Mouse (Mus musculus): Measurements from ENCODE around the gene Whrn.

Gene Whrn

DNA sequence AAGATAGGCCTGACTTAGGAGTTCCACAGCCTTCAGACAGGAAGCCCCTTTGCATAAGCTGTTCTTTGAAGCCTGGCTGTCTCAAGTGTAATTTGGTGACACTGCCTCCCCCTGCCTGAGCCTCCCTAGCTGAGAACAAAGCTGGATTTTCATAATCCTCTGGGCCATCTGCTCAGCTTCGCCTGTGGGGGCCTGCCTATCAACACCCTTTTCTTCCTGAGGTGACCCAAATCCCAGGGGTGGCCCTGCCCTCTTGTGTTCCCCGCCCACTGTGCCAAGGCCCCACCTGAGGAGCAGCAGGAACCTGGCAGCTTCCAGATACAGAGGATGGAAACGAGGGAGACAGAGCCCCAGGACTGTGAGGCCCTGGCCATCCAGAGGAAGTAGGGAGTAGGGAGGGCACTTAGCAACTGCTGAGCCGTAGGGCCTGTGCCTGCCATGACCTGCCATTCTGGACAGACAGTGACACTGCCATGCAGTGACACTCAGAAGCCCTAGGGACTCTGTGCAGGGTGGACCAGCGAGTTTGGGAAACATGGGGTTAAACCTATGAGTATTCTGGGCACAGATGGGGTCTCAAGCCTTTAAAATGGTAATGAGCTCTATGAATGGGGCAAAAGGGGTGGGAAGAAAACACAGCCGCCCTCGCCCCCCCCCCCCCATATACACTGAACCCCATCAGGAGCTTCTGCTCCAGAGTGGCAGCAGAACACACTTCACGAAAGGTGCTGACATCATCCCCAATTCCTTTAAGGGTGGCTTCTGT lies 106.5 kb downstream of the Whrn start:
- in situ Hi-C loops (cut with MboI, MseI) = loop anchor here (25.0 kb wide), 1 partner anchor 902 kb away; the partner anchor contains the start of gene Bspry

DNA sequence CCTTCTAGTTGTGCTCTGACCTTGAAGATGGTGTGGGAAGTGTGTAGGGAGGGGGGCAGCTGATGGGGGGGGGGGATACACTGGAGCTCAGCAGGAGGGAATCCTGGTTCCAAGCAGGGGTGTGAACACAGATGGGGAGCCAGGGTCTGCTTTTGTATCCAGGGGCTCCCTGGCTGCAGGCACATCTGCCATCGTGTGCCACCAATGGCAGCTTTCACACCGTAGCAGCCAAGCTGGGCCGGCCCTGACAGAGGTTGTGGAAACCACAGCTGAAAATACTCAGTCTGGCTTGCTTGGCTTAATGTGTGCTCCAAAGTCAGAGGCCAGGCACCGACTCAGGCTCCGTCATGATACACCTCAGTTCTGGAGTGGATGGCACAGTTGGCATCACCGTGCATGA lies 107.8 kb downstream of the Whrn start:
- in situ Hi-C loops (cut with MboI, MseI) = loop anchor here (25.0 kb wide), 1 partner anchor 901 kb away; the partner anchor contains the start of gene Bspry

DNA sequence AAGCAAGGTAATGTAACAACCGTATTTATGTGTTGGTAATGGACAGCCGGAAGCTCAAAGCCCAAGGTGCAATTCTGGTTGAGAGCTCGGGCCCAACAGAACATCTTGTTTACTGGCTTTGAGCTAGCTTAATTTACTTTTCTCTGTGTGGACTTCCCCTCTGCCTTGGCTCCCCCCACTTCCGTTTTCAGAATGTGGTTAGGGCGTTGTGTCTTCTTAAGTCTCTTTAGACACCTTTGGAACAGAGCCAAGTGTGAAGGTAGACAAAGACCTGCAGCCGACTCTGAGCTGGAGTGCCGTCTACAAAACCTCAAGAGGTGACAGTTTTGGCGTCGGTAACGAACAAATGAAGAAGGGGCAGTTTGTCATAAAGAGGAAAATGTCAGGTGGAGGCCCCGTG lies 110.0 kb downstream of the Whrn start:
- in situ Hi-C loops (cut with MboI, MseI) = loop anchor here (25.0 kb wide), 1 partner anchor 898 kb away; the partner anchor contains the start of gene Bspry

DNA sequence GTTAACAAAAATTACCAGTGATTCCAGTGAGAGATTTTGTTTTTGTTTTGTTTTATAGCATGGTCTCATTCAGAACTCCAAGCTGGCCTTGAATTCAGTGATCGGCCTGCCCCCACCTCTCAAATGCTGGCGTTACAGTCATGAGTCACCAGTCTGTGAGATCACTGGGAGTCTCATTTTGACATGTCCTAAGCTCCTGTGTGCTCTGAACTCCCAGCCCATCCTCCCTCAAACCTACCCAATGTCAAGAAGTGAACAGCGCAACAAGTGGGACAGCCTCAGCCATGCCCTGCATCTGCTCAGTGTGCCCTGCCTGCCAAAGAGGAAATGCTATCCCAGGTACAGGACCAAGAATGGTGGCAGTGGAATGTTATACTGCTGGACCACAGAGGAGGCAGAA lies 110.5 kb downstream of the Whrn start:
- in situ Hi-C loops (cut with MboI, MseI) = loop anchor here (25.0 kb wide), 1 partner anchor 898 kb away; the partner anchor contains the start of gene Bspry

DNA sequence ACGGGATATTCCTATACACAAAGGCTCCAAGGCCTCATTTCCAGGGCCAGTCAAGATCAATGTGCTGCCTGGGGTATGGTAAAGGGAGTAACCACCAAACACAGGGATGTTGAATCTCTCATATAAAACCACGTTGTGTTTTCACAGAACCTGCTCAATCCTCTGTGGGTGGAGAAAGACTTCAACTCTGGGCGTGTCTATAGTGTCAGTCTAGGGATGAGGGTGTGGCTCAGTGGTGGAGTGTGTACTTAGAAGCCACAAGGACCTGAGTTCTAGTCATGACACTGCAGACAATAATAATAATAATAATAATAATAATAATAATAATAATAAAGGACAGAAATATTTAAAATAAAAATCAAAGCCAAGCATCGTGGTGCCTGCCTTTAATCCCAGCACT lies 111.5 kb downstream of the Whrn start:
- in situ Hi-C loops (cut with MboI, MseI) = loop anchor here (25.0 kb wide), 1 partner anchor 897 kb away; the partner anchor contains the start of gene Bspry

DNA sequence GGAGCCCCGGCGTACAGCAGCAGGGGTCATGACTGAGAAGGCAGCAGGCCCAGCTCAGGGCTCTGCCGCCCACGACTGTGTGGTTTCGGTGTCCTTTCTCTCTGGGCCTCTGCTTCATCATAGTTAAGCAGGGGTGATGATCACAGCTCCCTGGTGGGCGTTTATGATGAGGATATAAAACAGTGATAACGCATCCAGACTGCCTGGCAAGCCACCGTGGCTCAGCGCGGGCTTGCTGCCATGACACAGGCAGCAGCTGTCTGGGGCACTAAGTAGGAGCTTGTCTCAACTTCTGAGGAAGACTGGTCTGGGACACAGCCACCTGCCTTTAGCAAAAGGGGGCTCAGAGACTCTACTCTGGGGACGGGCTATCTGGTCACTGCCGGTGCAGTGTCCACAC lies 112.3 kb downstream of the Whrn start:
- in situ Hi-C loops (cut with MboI, MseI) = loop anchor here (25.0 kb wide), 1 partner anchor 896 kb away; the partner anchor contains the start of gene Bspry

DNA sequence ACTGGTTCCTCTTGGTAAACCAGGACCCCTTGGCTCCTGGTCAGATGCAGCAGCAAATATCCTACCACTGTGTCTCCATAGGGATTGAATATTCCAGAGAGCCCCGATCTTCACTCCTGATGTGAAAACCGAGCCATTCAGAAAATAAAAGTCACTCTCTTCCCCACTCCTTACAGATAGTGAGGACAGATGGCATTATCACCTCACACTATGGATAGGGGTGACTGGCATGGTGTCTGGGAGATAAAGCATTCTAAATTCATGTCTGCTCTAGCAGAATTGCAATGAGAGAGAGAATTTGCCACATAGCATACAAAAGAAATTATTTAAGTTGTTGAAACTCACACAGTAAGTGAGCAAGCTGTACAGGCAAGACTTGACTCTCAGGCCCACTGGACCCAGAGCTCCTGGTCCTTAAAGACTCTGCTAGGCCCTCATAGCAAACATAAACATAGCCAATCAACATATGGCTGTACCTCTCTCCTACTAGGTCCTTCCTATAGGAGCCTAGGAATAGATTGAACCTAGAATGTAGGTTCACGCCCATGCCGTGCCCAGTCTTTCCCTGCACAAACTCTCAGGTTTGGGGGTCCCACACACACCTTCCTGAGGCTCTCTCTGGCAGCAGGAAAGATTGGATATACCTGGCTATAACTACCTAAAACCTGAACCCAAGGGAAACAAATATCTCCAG lies 113.0 kb downstream of the Whrn start:
- in situ Hi-C loops (cut with MboI, MseI) = loop anchor here (25.0 kb wide), 1 partner anchor 896 kb away; the partner anchor contains the start of gene Bspry

DNA sequence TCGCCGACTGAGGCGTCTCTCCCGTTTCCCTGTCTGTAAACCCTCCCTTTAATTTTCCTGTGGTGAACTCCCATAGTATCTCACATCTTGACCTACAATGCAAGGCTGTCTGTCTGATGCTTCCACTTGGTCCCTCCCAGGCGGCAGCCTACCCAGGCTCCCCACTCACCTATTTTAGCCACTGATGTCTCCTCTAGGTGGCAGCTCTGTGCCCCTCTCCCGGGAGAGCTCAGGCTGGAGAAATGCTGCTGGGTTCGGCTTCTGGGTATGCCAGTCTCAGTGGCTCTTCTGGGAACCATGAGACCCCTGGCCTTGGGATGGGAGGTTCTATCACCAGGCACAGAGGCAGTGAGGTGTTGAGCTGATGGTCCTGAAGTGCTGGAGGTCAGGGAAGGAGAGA lies 118.3 kb downstream of the Whrn start:
- in situ Hi-C loops (cut with MboI, MseI) = loop anchor here (25.0 kb wide), 1 partner anchor 890 kb away; the partner anchor contains the start of gene Bspry

DNA sequence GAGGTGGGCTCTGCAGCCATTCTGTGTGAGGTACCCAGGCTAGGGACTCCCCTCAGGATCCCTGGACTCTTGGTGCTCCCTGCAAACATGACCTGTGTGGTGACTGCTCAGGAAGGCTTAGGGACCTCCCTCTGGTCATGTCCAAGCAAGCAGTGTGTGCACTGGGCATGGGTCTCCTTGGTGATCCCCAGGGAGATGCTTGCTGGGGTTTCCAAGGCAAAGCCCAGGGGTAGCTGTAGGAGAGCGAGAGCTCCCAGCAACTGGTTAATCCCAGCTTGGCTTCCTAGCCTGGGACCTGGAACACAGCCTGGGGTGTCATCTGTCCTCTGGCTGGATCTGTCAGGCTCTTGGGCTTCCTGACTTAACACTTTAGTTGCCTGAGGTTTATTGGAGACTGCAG lies 120.4 kb downstream of the Whrn start:
- in situ Hi-C loops (cut with MboI, MseI) = loop anchor here (25.0 kb wide), 1 partner anchor 888 kb away; the partner anchor contains the start of gene Bspry

DNA sequence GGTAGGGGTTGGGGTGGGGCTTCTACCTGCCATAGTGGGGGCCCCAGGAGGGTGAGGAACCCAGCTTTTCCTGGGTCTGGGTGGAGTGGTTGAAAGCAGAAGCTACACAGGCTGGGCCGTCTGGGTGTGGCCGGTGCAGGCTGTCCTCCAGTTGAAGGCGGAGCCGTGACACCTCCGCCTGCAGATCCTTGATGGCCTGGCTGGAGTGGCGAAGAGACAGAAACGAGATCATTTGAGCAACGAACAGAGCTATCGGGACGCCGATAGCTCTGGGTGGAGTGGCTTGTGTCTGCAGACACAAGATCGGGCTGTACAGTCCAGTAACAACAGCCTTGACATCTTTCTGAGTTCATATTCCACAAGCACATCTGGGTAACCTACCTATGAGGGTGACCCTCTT lies 121.5 kb downstream of the Whrn start:
- in situ Hi-C loops (cut with MboI, MseI) = loop anchor here (5.0 kb wide), 1 partner anchor 33 kb away; no protein-coding TSS in a partner anchor

DNA sequence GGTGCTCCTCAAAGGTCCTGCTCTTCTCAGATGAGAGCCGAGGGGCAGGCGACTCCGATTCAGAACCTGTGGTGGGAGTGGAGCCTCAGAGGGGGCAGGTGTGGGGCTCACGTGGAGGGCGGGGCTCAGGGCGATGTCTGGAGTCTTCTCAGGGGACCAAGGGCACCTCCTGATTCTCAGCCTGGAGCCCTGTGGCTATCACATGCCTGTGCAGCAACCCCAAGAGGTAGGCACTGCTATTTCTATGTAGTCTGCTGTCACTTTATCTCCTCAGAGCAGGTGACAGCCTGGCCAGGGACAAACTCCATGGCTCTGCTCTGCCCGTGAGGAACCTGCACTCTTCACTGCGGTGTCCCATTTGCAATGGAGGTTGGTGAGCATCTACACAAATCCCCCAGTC lies 122.4 kb downstream of the Whrn start:
- in situ Hi-C loops (cut with MboI, MseI) = loop anchor here (5.0 kb wide), 1 partner anchor 34 kb away; no protein-coding TSS in a partner anchor

DNA sequence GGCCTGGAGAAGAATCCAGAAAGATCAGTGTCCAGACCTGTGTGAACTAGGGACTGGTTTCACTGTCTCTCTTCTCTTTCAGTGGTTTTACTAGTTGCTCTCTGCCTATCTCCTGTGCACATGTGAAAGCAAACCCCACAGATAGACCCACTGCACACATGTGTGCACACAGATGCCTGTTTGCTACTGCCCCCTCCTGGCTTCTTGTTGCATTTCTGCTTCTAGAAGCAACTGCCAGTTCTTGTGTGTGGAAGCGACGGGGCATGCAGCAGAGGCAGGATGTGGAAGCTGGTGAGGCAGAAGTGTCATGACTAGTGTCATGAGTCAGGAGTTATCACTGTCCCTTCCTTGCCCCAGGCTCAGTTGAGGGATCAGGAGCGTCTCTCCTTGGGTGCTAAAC lies 123.9 kb downstream of the Whrn start:
- in situ Hi-C loops (cut with MboI, MseI) = loop anchor here (5.0 kb wide), 1 partner anchor 35 kb away; no protein-coding TSS in a partner anchor

DNA sequence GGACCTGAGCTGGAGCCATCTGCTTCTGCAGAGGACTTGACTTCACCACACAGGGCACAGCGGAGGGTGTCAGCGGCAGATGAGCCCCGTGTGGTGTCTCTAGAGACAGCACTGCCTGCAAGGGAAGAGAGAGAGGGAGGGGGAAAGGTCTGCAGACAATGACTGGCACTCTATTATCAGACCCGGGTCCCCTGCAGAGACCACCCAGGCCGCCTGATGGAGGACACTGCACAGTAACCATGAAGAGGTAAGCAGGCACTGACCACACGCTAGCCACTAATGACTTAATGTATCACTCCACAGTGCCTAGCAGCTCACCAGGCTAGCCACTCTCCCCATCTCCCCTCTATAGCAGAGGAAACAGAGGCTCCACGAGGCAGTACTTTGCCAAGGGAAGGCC lies 124.9 kb downstream of the Whrn start:
- in situ Hi-C loops (cut with MboI, MseI) = loop anchor here (5.0 kb wide), 1 partner anchor 36 kb away; no protein-coding TSS in a partner anchor

DNA sequence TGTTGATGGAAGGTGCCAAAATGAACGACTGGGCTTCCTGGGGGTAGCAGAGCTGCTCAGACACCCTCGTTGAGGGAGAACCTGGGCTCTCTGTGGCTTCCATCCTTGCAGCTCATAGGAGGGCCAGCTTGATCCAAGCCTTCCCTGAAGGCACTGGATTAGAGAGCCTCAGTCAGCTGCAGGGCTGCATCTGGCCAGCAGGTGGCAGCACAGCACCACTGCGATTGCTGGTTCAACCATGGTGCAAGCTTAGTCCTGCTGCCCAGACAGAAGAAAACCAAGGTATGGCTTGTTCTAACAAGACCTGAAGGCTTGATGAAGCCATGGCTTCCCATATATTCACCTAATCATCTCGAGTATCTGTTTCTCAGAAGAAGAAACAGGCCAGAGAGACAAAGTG lies 127.2 kb downstream of the Whrn start:
- in situ Hi-C loops (cut with MboI, MseI) = no loop called here
